Mouse (Mus musculus) forebrain, embryonic 14.5 days (tissue): ENCODE results near the gene Wdr54. TPM values are rescaled to one million over a fixed set of nuclear protein-coding genes. Genes with fewer than 3 reads are reported as not detected.
"Not testable (repeated sequence)": the region's sequence is repeated elsewhere in the genome, so short reads cannot be mapped to it uniquely, and the experiment has no call there.

Source experiments
- ATAC-seq: fragments of 200-750 bp; cut with Nextera tagmentation; 2 replicates; pipeline ENCODE4 v1.8.0; 2017; ENCODE audit warnings: mild to moderate bottlenecking, moderate library complexity
- DNase-seq: peaks from one replicate; pipeline ENCODE4 v3.0.0-alpha.2; 2015; ENCODE audit warnings: low spot score
- H3K27ac ChIP-seq: fragments of 300-500 bp; sonication (generic); 2 replicates; pipeline ENCODE4 v1.5.1; 2014; ENCODE audit warnings: low read depth, mild to moderate bottlenecking, control low read depth, low read length, moderate library complexity
- H3K27me3 ChIP-seq: fragments of 300-500 bp; sonication (generic); replicated peaks from 2 replicates; pipeline ENCODE4 v1.6.1; 2014; ENCODE audit warnings: low read length, control low read depth, mixed read lengths; ENCODE audit not compliant: control insufficient read depth, insufficient read depth
- H3K36me3 ChIP-seq: fragments of 300-500 bp; sonication (generic); 2 replicates; pipeline ENCODE4 v1.6.1; 2014; ENCODE audit warnings: low read length, control low read depth; ENCODE audit not compliant: control insufficient read depth, insufficient read depth
- H3K4me1 ChIP-seq: fragments of 300-500 bp; sonication (generic); 2 replicates; pipeline ENCODE4 v1.6.1; 2014; ENCODE audit warnings: antibody characterized with exemption, low read length, control low read depth; ENCODE audit not compliant: control insufficient read depth, insufficient read depth
- H3K4me2 ChIP-seq: fragments of 300-500 bp; sonication (generic); 2 replicates; pipeline ENCODE4 v1.6.1; 2014; ENCODE audit warnings: mild to moderate bottlenecking, control low read depth, low read length
- H3K4me3 ChIP-seq: fragments of 300-500 bp; sonication (generic); 2 replicates; pipeline ENCODE4 v1.5.1; 2014; ENCODE audit warnings: low read depth, low read length, control low read depth
- H3K9ac ChIP-seq: fragments of 300-500 bp; sonication (generic); 2 replicates; pipeline ENCODE4 v1.6.1; 2014; ENCODE audit warnings: mild to moderate bottlenecking, low read length, control low read depth, moderate library complexity
- H3K9me3 ChIP-seq: fragments of 300-500 bp; sonication (generic); replicated peaks from 2 replicates; pipeline ENCODE4 v1.6.1; 2016; ENCODE audit warnings: low read length, control low read depth, mixed read lengths; ENCODE audit not compliant: control insufficient read depth
- WGBS: fragments of 180-500 bp; shearing (Covaris S2); extraction: QIAGEN DNeasy Blood & Tissue Kit; methylation state at CpG from one replicate; pipeline ENCODE4 v1.1.7; 2014; 5-methylcytosine and 5-hydroxymethylcytosine counted together
- polyA plus RNA-seq: library from polyadenylated mRNA; unstranded; fragments of >200 nt; fragmentation: Nextera tagmentation; extraction: Ambion mirVana; gene quantifications from 2 replicates; pipeline ENCODE4 v1.2.1, GENCODE M21; 2014

Wdr54 gene
- polyA plus RNA-seq, 1 experiment from 2014 or later, result 23.9 TPM

- Histone ChIP-seq H3K4me1 (peaks cover 16% of the 10 kb centered on the region), H3K27ac (no peak overlapping the region), H3K27me3 (peaks cover 34% of the 10 kb centered on the region), H3K36me3 (no peaks in the 10 kb centered on the region), H3K4me2 (peak overlapping the region; percentile 88), H3K4me3 (peak overlapping the region; percentile 89), H3K9ac (peak overlapping the region; percentile 90), H3K9me3 (no peaks in the 10 kb centered on the region)
- ATAC-seq (peak; percentile 54), DNase-seq (no peak)
- 4% methylated on average over 6 of the region's 6 CpGs for WGBS
Observed at GRCm38 (mm10) chr6:83165026-83165606, 8.9 kb upstream of the Wdr54 start.

- WGBS, result 0% methylated on average over 8 of the region's 8 CpGs
- ATAC-seq, result no peak
Observed at GRCm38 (mm10) chr6:83162701-83163100, 6.5 kb upstream of the Wdr54 start.

GRCm38 (mm10) chr6:83161921-83162641 is 5.9 kb upstream of the Wdr54 start:
- peak overlapping the region; percentile 18 for H3K4me3 ChIP-seq
- H3K9me3 ChIP-seq, result no peaks in the 10 kb centered on the region
- H3K27ac ChIP-seq, result no peak overlapping the region
- H3K4me2 ChIP-seq, result peak overlapping the region; percentile 41
- H3K4me1 ChIP-seq, result peaks cover 14% of the 10 kb centered on the region
- no peaks in the 10 kb centered on the region for H3K36me3 ChIP-seq
- peaks cover 36% of the 10 kb centered on the region for H3K27me3 ChIP-seq
- no peak for DNase-seq
- under 1% methylated on average over 49 of the region's 49 CpGs for WGBS
- H3K9ac ChIP-seq, result peak overlapping the region; percentile 37
- no peak for ATAC-seq

More at GRCm38 (mm10) chr6:83162701-83163100, 6.5 kb upstream of the Wdr54 start:
- Histone ChIP-seq H3K9ac (peak overlapping the region; percentile 37), H3K4me1 (peaks cover 16% of the 10 kb centered on the region), H3K9me3 (no peaks in the 10 kb centered on the region), H3K27ac (no peak overlapping the region), H3K27me3 (peaks cover 36% of the 10 kb centered on the region), H3K36me3 (no peaks in the 10 kb centered on the region), H3K4me3 (peak overlapping the region; percentile 18; the same call in 1 of the 2 replicates), H3K4me2 (peak overlapping the region; percentile 41)
- DNase-seq, result peak; percentile 73

DNA sequence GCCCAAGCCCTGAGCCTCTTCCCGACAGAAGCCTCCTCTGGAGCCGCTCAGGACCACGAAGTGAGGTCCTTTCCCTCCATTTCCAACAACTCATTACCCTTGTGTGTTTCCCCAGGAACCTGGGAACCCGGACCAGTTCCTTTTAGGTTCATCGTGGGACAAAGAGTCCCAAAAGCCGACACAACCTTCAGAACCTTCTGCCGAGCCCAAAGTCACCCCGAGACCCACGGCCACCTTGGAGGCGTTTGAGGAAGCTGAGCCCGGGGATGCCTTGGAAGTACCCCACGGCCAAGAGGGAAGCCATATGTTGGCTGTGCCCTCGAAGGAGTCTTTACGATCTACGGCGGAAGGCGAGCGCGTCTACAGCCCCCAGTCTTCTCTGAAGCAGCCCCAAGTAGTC is 5.2 kb upstream of the Wdr54 start:
- H3K4me2 ChIP-seq, result peak overlapping the region; percentile 41
- peaks cover 36% of the 10 kb centered on the region for H3K27me3 ChIP-seq
- peak overlapping the region; percentile 18; the same call in 1 of the 2 replicates for H3K4me3 ChIP-seq
- H3K9me3 ChIP-seq, result no peaks in the 10 kb centered on the region
- WGBS, result 10% methylated on average over 19 of the region's 19 CpGs
- ATAC-seq, result no peak
- no peaks in the 10 kb centered on the region for H3K36me3 ChIP-seq
- peaks cover 8% of the 10 kb centered on the region for H3K4me1 ChIP-seq
- H3K27ac ChIP-seq, result no peak overlapping the region
- no peak for DNase-seq
- H3K9ac ChIP-seq, result peak overlapping the region; percentile 37; the same call in 1 of the 2 replicates

DNA sequence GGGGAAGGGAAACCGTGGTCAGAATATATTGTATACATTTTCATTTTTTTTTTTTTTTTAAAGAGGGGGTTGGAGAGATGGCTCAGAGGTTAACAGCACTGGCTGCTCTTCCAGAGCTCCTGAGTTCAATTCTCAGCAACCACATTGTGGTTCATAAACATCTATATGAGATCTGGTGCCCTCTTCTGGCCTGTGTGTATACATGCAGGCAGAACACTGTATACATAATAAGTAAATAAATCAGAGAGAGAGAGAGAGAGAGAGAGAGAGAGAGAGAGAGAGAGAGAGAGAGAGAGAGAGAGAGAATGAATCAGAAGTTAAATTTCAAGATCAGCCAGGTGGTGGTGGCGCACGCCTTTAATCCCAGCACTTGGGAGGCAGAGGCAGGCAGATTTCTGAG is 3.3 kb upstream of the Wdr54 start:
- not testable (repeated sequence) for ATAC-seq, H3K4me3 ChIP-seq, H3K9me3 ChIP-seq, H3K4me1 ChIP-seq, H3K4me2 ChIP-seq, H3K9ac ChIP-seq, H3K27ac ChIP-seq, H3K36me3 ChIP-seq
- peak; percentile 87 for DNase-seq
- WGBS, result 11% methylated on average over 3 of the region's 3 CpGs
- H3K27me3 ChIP-seq, result peaks cover 36% of the 10 kb centered on the region

DNA sequence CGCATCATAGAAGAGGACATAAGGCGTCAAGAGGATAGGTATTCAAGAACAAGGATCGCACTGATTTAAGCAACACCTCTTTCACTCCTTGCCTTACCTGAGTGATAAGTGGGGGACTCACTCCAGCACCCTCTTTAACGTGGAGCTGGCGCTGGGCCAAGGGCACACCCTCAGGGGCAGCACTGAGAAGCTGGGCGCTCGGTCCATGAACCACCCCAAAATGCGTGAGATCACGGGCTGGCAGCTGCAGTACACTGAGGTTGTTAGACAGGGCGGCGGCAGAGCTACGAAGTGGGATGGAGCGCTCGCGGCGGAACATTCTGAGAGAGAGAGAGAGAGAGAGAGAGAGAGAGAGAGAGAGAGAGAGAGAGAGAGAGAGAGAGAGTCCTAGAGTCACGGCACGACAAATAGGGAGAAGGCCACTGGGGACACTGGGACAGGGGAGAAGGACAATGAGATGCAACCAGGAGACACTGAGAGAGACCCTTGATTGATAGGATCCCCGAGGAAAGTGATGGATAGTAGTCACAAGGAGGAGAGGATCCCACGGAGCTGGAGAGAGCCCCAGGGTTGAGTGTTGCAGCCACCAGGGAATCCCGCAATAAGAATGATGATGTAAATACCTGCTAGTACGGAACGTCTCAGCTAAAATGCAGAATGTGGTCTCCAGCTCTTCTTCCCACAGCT is 502 bp downstream of the Wdr54 start:
- Histone ChIP-seq H3K4me2 (peak overlapping the region; percentile 80), H3K9me3 (no peaks in the 10 kb centered on the region), H3K27ac (0 out of 2 replicates have a peak overlapping the region, but pooled peaks have one; percentile 2), H3K36me3 (peaks cover 13% of the 10 kb centered on the region; the same call in 1 of the 2 replicates), H3K27me3 (peaks cover 8% of the 10 kb centered on the region), H3K9ac (peak overlapping the region; percentile 68), H3K4me1 (peaks cover 6% of the 10 kb centered on the region; the same call in 1 of the 2 replicates), H3K4me3 (peak overlapping the region; percentile 52)
- DNase-seq (no peak), ATAC-seq (peak; percentile 37)
- WGBS, result 8% methylated on average over 23 of the region's 23 CpGs

GRCm38 (mm10) chr6:83153485-83153884 is 2.7 kb downstream of the Wdr54 start:
- Histone ChIP-seq H3K27ac (no peak overlapping the region), H3K36me3 (peaks cover 13% of the 10 kb centered on the region; the same call in 1 of the 2 replicates), H3K9me3 (no peaks in the 10 kb centered on the region), H3K27me3 (no peaks in the 10 kb centered on the region), H3K9ac (no peak overlapping the region), H3K4me2 (no peak overlapping the region), H3K4me3 (no peak overlapping the region), H3K4me1 (peaks cover 6% of the 10 kb centered on the region; the same call in 1 of the 2 replicates)
- ATAC-seq (no peak), DNase-seq (no peak)
- WGBS, result 79% methylated on average over 5 of the region's 5 CpGs

DNA sequence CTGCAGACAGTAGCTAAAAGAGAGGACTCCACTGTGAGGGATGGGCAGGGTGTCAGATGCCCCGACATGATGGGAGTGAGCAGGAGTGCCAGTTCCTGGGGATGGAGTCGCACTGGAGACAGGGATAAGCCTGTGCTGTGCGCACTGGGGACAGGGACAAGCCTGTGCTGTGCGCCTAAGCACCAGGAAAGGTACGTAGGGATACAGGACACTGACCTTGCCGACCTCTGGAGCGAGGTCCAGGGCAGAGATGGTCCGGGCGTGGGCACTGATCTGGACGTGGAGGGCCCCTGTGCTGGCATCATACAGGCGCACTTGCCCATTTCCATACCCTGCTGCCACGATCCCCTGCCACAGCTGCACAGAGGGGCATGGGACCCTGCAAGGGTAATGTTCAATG is 3.2 kb downstream of the Wdr54 start:
- Histone ChIP-seq H3K4me2 (no peak overlapping the region), H3K4me3 (no peak overlapping the region), H3K9me3 (no peaks in the 10 kb centered on the region), H3K9ac (no peak overlapping the region), H3K4me1 (peaks cover 6% of the 10 kb centered on the region; the same call in 1 of the 2 replicates), H3K36me3 (peaks cover 13% of the 10 kb centered on the region; the same call in 1 of the 2 replicates), H3K27me3 (no peaks in the 10 kb centered on the region), H3K27ac (no peak overlapping the region)
- ATAC-seq (no peak), DNase-seq (no peak)
- 88% methylated on average over 12 of the region's 12 CpGs for WGBS
